Mouse (Mus musculus): ENCODE measurements around the gene Slc12a1. TPM values are rescaled to one million over a fixed set of nuclear protein-coding genes. Genes with fewer than 3 reads are reported as not detected.

Slc12a1 gene
- polyA plus RNA-seq, 1 experiment from 2014 or later = not detected

DNA sequence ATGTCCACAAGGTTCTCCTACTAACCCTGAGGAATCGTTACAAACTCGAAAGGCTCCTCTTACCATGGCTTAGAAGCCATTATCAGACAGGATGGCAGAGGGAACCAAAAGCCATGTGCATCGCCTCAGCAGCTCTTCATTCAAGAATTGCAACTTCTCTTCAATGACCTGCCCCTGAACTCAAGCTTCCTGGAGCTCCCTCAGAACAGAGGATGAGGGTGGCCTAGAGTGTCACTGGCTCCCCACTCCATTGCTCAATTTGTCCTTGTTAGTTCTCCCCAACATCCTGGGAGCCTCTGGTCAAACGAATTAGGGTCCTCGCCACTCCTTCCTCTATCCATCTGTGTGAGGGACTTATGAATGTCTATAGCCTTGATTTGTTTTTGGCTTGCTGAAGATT, 124.4 kb downstream of the Slc12a1 start:
- Histone ChIP-seq H3K4me1 (peaks cover 3% of the 10 kb centered on the region; the same call in 1 of the 2 replicates), H3K27ac (replicated peaks) (no peak overlapping the region), H3K9me3 (replicated peaks) (no peaks in the 10 kb centered on the region), H3K4me3 (no peak overlapping the region), H3K36me3 (no peaks in the 10 kb centered on the region), H3K27me3 (ENCODE audit: low read depth, poor library complexity, severe bottlenecking) (no peaks in the 10 kb centered on the region)
- no peak for DNase-seq (ENCODE audit: low spot score)
- WGBS = 88% methylated on average over 5 of the region's 5 CpGs

GRCm38 (mm10) chr2:125278474-125278873, 126.2 kb downstream of the Slc12a1 start:
- no peak overlapping the region for H3K27ac ChIP-seq (replicated peaks)

More at GRCm38 (mm10) chr2:125278474-125278873, 126.2 kb downstream of the Slc12a1 start:
- 75% methylated on average over 7 of the region's 7 CpGs for WGBS
- no peak overlapping the region for H3K4me3 ChIP-seq
- H3K36me3 ChIP-seq = no peaks in the 10 kb centered on the region
- no peak for DNase-seq (ENCODE audit: low spot score)
- H3K27me3 ChIP-seq (ENCODE audit: low read depth, poor library complexity, severe bottlenecking) = no peaks in the 10 kb centered on the region
- no peaks in the 10 kb centered on the region for H3K9me3 ChIP-seq (replicated peaks)
- peaks cover 3% of the 10 kb centered on the region; the same call in 1 of the 2 replicates for H3K4me1 ChIP-seq

Other genes with a start within 250 kb of the Slc12a1 start
- gene Slc24a5, start 84.4 kb upstream of the Slc12a1 start, polyA plus RNA-seq (2016; fragmentation: Nextera tagmentation; extraction: Ambion mirVana) = 3.5 and 5.1 TPM in 2 replicates
- 177 and 207 TPM in 2 replicates for gene Myef2, start 28.8 kb upstream of the Slc12a1 start, polyA plus RNA-seq (2016; fragmentation: Nextera tagmentation; extraction: Ambion mirVana)
- 0.17 TPM in 1 of 2 replicates, not detected in the other for gene Ctxn2, start 15.8 kb upstream of the Slc12a1 start, polyA plus RNA-seq (2016; fragmentation: Nextera tagmentation; extraction: Ambion mirVana)
- gene Dut, start 94.7 kb downstream of the Slc12a1 start, polyA plus RNA-seq (2016; fragmentation: Nextera tagmentation; extraction: Ambion mirVana) = 223 and 273 TPM in 2 replicates

All from midbrain, embryonic 10.5 days (tissue).